Mouse (Mus musculus) lung, adult 2 months (tissue): ENCODE measurements at regions not wholly inside any gene's neighbourhood (a gene's known extent, or its start where the extent isn't known, plus 50 kb on each side); places are given as distances from the start of the nearest gene placed in this dataset.

ENCODE experiments used
- CTCF ChIP-seq: fragments of 200-500 bp; IDR thresholded peaks from 2 replicates; pipeline ENCODE4 v1.5.1; 2011; ENCODE audit warnings: mild to moderate bottlenecking, low read length, control low read depth; ENCODE audit not compliant: insufficient read depth
- POLR2A ChIP-seq: fragments of 200-500 bp; IDR thresholded peaks from 2 replicates; pipeline ENCODE4 v1.6.1; 2011; ENCODE audit warnings: low read depth, mild to moderate bottlenecking, control low read depth, low read length, borderline replicate concordance; ENCODE audit errors: extremely low read depth

DNA sequence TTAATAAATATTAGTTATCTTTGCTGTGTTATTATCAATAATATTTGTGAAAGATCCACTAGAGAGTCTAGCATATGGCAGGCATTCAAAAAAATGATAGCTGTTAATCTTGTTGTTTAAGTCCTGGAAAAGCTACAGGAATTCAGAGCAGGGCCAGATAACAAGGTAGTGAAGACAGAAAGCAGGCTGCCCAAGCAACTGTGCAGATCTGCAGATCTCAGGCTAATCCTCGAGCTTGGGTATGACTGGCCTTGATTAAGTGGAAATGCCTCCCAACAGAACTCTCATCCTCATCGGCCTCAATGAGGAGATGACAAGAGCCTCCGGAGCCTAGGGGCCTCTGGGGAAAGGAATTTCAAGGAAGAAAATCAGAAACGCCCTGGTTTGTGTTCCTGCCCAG is 142.9 kb upstream of the Pkdcc start:
- TF ChIP-seq CTCF = no peak
- TF ChIP-seq POLR2A = no peak
